Mouse (Mus musculus): Measurements from ENCODE around the gene Il2rb. TPM values are rescaled to one million over a fixed set of nuclear protein-coding genes. Genes with fewer than 3 reads are reported as not detected.

Il2rb gene
- total RNA-seq, 2 experiments from 2014 or later = 1.0 to 9.0 TPM

DNA sequence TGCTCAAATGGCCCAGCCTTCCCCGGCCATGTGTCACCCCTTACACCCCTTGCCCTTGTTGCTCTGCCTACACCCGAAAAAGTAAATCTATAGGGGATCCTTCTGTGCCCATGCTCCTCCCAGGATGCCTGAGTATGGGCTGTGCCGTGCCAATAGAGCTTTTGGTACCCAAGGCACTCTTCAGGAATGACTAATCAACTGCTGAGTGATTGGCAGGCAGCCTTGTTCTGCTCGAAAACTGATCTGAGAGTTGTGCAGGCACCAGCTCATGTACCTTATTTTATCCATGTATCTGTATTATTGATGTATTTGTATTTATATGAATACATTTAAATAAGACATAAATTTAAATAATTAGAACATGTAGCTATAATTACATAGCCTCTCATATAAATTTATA is 8.0 kb downstream of the Il2rb start:
- no peak for ATAC-seq (replicated peaks; ENCODE audit: low FRiP score, poor library complexity, severe bottlenecking)

DNA sequence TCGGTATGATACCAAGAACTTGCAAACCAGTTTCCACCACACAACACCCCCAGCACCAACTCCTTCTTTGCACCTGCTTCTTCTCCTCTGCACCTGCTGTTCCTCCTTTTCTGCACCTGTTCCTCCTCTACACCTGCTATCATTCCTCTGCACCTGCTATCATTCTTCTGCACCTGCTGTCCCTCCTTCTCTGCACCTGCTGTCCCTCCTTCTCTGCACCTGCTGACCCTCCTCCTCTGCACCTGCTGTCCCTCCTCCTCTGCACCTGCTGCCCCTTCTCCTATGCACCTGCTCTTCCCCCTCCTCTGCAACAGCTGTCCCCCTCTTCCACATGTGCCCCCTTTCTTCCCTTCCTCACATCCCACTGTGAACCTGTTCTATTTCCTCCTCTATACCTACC is 8.5 kb downstream of the Il2rb start:
- ATAC-seq (replicated peaks; ENCODE audit: low FRiP score, poor library complexity, severe bottlenecking) = no peak

DNA sequence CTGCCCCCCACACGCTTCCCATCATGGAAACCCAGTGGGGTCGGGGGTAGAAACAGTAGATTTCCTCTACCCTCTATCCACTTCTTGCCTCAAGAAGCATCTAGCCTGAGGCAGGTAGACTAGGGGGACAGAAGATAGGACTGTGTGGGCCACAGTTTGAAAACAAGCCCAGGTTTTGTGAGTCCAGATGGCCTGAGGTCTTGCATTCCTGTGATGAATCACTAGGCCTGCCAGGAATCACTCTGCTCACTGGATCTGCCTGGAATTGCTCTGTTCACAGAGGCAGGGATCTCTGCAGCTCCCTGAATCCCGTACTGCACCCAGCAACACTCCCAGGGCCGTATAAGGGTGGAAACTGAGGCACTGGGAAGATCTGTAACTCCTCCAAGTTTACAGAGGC is 11.8 kb downstream of the Il2rb start:
- no peak for ATAC-seq (replicated peaks; ENCODE audit: low FRiP score, poor library complexity, severe bottlenecking)

DNA sequence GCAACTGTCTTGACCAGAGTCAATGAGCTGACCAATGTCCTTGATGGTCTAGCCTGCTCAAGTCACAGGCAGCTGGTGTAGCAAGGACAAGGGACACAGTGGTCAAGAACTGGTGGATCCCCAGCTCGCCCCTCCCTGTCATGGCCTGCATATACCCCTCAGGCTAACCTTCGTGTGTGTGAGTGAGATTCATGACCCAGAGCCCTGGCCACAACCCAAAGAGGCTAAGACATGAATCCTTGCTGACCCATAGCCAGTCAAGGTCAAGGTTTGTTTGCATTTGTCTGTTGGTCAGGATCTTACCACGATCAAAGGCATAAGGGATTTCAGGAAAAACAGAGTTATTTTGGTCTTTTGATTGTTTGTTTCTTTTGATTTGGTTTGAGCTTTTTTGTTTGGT is 12.6 kb downstream of the Il2rb start:
- no peak for ATAC-seq (replicated peaks; ENCODE audit: low FRiP score, poor library complexity, severe bottlenecking)

DNA sequence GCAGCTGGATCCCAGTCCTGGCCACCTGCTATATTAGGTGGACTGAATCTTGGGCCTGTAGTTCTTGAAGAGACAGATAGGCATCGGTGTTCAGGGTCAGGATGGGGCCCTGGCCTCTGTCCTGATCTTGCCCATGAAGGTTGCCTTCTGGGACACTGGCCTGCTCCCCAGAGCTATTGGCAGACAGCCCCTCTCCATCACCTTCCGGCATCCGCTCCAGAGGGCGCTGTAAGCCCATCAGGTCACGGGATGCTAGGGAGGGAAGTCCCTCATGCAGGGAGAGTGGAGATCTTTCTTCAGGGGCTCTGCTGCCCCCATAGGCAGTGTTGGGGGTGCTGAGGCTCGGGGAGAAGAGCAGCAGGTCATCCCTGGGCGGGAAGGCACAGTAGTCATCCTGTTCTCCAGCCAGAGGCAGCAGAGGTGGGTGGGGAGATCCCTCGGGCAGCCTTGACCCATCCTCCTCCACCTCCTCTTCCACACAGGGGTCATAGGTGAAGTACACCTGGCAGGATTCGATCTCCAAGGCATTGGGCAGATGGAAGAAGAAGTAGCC is 13.5 kb downstream of the Il2rb start:
- ATAC-seq (replicated peaks; ENCODE audit: low FRiP score, poor library complexity, severe bottlenecking) = no peak

DNA sequence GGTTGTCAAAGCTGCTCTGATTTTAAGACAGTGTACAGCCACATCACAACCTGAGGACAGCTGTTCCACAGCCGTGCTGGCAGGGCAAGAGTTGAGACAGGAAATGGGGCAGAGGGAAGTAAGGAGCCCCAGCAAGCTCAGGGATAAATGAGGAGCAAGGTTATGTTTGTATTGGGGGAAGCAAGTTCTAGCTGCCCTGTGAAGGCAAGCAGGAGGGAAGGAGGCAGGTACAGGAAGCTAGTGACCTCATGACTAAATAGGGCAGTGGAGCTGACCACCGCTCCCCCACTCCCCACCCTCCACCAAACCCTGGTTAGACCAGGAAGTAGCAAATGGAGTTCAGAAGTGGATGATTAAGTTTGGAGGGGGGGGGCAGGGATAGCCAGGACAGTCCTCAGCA is 14.1 kb downstream of the Il2rb start:
- ATAC-seq (replicated peaks; ENCODE audit: low FRiP score, poor library complexity, severe bottlenecking) = no peak

DNA sequence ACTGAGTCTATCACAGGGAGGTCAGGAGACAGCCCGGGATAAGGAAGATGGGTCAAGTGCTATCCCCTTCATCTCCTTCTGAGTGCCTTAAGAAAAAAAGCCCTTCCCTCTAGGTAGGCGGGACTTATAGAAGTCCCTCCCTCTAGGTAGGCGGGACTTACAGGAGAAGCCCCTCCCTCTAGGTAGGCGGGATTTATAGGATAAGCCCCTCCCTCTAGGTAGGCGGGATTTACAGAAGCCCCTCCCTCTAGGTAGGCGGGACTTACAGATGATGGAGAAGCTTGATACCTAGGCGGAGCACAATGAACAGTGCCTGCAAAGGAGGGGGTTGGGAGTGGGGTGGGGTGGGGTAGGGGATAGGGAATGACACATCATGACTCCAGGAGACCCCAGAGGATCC is 15.0 kb downstream of the Il2rb start:
- ATAC-seq (replicated peaks; ENCODE audit: low FRiP score, poor library complexity, severe bottlenecking) = no peak

DNA sequence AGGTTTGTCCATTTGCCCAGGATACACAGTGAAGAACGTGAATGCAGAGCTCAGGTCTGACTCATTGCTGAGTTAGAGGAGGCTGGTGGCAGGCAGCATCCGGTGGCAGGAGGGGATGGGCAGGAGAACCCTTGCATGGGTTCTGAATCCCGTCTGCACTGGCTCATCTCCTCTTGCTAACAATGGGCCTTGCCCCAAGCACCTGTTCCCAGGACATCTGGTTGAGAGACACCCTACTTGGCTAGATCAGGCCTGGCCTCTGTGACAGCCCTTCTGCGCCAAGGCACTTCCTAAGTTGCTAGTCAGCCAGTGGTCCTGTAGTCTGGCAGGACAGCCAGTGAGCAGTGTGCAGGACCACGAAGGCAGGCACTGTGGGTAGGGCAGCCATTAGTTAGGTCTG is 15.6 kb downstream of the Il2rb start:
- ATAC-seq (replicated peaks; ENCODE audit: low FRiP score, poor library complexity, severe bottlenecking) = no peak

DNA sequence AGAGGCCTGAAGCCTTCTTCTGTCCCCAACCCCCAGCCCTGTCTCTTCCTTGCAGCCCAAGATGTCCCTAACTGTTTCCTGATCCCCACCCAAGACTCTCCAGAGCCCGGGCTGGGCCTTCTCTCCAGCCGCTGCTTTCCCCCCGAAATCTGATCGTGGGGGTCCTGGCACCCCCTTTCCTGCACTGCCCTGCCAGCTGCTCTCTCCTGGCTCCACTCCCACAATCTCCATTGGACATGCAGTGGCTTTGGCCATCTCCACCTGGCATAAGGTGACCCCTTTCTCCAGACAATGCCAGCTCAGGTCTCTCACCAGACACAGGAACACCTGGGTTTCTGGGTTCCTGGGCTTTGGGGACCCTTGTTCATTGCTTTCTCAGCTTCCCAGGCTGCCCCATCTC is 17.0 kb downstream of the Il2rb start:
- no peak for ATAC-seq (replicated peaks; ENCODE audit: low FRiP score, poor library complexity, severe bottlenecking)

DNA sequence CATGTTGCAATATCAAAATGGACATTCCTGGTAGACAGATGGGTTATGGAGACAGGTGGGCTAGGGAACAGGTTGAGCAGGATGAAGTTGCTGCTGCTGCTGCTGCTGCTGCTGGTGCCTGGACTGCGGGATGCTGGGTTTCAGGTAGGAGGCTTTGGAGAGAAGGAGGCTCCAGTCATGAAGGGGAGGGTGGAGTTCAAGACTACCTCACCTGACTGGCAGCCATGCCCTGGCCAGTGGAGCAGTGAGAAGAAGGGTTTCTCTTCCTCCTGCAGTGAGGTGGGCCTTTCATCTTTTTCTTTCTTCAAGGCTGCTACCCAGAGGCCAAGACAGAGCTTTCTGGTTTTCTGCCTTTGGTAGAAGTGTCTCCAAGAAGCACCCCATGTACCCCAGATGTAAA is 18.2 kb downstream of the Il2rb start:
- ATAC-seq (replicated peaks; ENCODE audit: low FRiP score, poor library complexity, severe bottlenecking) = no peak

DNA sequence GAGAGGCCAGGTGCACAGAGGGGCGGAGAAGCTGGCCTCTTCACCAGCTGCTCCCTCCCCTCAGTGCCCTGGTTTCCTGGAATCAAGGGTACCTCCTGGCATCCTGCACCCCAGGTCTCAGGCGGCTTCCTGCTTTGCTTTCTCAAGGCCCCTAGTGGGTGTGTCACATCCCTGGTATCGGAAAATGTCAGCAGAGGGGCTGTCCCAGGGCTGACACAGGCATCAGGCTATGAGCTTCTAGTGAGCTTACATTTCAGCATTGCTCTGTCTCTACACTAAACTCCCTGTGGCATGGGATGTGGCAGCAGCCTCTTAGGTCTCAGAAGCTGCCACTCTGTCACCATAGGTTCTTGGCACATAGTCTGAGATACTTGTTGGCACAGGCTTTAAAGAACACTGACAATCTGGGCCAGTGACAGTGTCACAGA is 19.5 kb downstream of the Il2rb start:
- no peak for ATAC-seq (replicated peaks; ENCODE audit: low FRiP score, poor library complexity, severe bottlenecking)

DNA sequence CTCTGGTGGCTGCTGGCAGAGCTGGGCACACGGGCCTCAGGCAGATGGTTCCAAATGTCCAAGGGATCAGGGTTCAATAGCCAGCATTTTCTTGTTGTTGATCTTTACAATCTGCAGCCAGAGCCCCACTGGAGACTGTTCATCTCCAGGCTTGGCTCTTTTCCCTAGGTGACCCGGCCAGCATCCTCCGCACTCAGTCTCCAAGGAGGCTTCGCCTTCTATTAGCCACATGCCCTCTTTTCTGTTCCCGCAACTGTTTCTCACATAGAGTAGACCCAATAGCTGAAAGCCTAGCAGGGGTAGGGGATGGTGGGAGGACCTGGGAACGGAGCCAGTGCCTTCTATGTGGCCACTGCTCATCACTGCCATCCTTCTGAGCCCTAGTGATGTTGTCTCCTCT is 21.6 kb downstream of the Il2rb start:
- ATAC-seq (replicated peaks; ENCODE audit: low FRiP score, poor library complexity, severe bottlenecking) = no peak

DNA sequence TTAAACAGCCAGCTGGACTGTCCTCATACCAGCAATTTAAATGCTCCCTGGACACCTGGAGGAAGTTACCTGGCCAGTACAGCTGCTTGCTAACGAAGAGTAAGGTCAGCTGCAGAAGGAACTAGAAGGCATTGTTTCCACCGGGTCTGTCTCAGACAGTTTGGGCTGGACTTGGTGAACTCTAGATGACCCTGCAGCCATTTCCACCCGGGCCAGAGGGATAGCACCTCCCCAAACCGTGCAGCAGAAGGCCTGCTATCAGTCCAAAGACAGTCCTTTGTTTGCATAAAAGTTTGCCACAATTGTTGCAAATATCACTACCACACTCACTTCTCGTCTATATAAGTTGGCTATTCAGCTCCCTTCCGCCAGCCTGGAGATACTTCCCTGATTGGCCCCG is 23.2 kb downstream of the Il2rb start:
- ATAC-seq (replicated peaks; ENCODE audit: low FRiP score, poor library complexity, severe bottlenecking) = no peak

DNA sequence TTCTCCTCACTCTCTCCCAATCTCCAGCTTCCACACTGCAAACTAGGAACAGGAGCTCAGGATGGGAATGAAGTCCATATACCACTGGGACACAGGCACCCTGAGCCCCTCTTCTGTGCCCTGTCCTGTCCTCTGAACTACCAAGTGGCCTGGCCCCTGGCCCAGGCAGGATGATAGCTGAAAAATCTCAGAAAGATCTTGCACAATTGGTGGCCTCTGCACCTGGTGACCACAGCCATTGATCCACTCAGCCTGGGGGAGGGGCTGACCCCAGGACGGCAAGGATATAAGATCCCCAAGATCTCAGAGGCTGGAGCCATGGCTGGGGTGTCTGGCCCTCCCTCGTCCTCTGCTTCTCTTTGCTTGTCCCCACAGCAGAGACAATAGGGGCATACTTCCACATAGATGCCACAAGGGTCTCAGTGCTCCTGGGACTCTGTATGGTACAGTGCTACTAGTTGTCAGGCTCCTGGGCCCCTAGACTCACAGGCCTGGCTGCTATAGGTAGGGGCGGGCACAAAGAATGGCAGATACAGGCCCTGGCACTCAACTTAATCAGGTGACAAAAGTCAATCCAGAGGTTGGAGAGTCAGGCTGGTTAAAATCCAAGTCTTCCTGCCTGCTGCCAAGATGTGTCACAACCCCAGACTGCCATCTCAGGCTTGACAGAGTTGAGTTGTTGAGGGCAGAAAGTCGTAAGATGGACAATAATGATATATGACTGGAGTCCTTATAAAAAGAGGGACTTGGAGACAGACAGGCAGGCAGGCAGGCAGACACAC is 24.4 kb downstream of the Il2rb start:
- no peak for ATAC-seq (replicated peaks; ENCODE audit: low FRiP score, poor library complexity, severe bottlenecking)

DNA sequence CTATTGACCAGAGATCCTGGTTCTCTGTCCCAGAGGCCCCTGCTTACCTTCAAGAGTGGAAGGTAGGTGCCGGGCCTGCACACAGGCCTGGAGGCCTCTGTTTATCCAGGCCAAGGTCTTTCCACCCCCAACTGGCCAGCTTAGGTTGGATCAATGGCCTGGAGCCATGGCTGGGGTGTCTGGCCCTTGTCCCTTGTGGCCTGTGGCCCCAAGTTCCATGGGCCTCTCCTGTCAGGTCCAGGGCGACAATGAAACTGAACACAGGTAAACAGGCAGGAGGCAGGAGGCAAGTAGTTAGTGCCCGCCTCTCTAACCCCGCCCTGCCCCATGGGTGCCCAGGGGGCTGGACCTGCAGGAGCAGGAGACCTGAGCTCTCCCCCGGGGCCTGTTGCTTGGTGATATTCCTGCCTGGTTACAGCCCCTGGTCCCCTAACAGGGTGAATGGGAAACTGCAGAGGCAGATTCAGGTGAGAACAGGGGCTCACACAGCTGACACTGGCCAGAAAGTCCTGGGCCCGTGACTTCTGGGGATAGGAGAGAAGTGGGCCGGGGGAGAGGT is 26.6 kb downstream of the Il2rb start, which contains the start of gene Tmprss6:
TSS of gene Tmprss6 (minus strand) at position 256 of the 559 bp plus-strand sequence.
- ATAC-seq (replicated peaks; ENCODE audit: low FRiP score, poor library complexity, severe bottlenecking) = no peak

DNA sequence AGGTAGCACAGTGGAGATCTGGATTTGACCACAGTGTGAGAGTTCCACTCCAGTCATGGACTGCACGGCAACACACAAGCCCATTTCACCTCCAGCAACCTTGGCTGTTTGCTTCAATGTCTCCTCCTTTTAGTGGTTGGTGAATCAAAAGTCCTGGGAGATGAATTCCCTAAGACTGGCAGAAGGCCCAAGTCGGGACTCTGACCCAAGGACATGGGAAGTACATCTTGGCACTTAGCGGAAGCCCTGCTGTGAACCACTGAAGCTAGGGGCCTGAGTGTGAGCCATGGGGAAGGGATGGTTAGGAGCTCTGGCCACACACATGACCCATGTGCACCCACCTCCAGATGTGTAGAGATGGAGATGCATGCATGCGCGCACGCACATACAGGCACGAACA is 27.5 kb downstream of the Il2rb start:
- ATAC-seq (replicated peaks; ENCODE audit: low FRiP score, poor library complexity, severe bottlenecking) = no peak

DNA sequence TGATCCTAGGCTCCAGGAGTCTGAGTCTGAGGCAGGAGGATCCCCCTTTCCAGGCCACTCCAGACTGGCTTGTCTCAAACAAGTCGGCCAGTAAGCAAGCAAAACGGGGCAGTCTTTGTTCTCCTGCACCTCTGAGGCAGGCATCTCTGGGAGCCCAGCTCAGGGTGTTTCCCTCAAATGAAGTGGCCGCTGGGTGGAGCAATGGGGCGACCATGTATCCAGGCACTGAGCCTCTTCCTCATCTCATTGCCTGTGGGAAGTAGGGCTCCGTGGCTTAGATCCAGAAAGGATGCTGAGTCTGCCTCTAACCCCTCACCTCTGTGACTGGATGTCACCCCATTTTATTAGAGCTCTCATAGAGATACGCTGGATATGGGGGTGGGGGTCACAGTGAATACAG is 28.3 kb downstream of the Il2rb start:
- no peak for ATAC-seq (replicated peaks; ENCODE audit: low FRiP score, poor library complexity, severe bottlenecking)

DNA sequence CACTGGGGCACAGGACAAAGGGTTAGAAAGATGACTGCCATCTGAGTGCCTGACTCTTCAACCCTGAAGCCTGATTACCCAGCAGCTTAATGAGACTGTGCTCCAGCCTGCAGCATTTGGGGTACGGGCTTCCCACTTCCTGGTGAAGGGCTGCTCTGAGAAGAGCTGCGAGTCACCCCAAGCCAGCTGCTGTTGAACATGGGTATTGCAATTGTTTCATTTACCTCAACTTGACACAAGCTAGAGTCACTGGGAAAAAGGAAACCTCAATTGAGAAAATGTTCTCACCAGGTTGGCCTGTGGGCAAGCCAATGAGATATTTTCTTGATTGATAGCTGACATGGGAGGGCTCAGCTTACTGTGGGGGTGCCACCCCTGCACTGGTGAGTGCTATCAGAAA is 32.1 kb downstream of the Il2rb start:
- ATAC-seq (replicated peaks; ENCODE audit: low FRiP score, poor library complexity, severe bottlenecking) = no peak

DNA sequence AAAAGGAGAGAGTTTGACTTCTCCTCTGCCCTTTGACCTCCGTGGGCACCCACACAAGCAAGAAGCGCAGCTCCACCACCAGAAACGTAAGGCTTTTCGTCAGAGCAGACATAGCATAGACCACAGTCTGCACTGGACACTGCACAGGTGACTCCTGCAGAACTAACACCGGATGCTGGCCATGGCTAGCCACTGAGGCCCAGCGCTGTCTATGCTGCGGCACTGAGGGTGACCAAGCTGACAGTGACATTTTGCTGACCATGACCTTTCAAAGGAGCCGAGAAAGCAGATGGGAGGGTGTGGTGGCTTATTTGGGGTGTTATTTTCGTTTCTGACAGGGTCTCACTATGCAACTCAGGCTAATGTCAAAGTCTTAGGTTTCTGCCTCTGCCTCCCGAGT is 37.9 kb downstream of the Il2rb start:
- ATAC-seq (replicated peaks; ENCODE audit: low FRiP score, poor library complexity, severe bottlenecking) = no peak

DNA sequence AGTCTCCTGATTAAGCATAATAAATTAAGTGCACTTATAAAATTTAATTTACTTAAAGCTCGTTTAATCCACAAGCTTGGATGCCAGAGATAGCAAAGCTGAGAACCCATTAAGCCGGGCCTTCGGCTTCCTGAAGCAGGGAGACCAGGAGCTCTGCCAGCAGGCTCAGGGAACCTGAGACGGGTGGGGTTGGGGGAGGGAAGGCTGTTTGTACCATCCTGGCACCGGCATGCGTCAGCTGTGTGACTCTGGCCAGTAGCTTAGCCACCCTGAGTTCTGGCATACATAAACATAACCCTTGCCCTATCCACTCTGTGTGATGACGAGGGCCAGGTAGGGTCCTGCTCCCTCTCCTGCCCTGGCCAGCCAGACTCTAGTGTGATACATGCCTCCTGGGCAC is 39.0 kb downstream of the Il2rb start:
- no peak for ATAC-seq (replicated peaks; ENCODE audit: low FRiP score, poor library complexity, severe bottlenecking)

DNA sequence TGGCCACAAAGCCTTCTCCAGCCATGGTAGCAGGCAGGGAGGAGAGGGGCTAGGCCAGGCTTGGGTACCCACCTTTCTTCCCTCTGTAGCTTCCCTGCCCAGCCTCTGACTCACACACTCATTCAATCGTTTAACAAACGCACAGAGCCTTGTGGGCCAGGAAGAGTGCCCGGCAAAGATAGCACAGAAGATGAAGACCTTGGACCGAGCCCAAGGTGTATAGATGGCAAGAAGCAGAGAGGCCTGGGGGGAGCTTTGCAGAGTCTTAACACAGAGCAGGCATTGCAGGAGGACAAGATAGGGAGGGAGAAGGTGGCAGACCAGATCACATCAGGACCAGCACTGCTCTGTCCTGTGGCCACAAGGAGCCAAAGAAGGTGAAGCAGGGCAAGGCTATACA is 39.9 kb downstream of the Il2rb start:
- no peak for ATAC-seq (replicated peaks; ENCODE audit: low FRiP score, poor library complexity, severe bottlenecking)

DNA sequence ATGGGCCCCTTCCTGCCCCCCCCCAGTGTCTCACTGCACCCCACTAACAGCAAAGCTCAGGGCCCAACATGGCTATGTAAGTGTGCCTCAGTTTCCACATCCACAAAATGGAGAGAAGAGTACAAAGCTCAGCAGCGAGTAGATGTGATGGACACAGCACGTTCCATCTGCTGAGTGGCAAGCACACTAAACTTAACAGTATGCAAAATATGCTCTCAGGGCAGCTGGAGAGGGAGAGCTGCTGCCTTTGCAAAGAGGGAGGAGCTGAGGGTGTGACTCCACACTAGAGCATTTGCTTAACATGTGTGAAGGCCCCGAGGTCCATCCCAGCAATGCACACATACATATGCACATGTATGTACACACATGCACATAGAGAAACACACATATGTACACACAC is 42.1 kb downstream of the Il2rb start:
- no peak for ATAC-seq (replicated peaks; ENCODE audit: low FRiP score, poor library complexity, severe bottlenecking)

Measured in erythroblast, adult 5-6 weeks (primary cell).